Mouse (Mus musculus) stomach, postnatal 0 days (tissue): ENCODE results near the gene Wdfy1.

Source experiments
- CTCF ChIP-seq: IDR thresholded peaks from 2 replicates; pipeline ENCODE4 v1.5.1; 2016; ENCODE audit warnings: antibody characterized with exemption, low read depth, mild to moderate bottlenecking, moderate library complexity
- EP300 ChIP-seq: optimal IDR thresholded peaks from 2 replicates; pipeline ENCODE3; 2016; ENCODE audit warnings: antibody characterized with exemption

DNA sequence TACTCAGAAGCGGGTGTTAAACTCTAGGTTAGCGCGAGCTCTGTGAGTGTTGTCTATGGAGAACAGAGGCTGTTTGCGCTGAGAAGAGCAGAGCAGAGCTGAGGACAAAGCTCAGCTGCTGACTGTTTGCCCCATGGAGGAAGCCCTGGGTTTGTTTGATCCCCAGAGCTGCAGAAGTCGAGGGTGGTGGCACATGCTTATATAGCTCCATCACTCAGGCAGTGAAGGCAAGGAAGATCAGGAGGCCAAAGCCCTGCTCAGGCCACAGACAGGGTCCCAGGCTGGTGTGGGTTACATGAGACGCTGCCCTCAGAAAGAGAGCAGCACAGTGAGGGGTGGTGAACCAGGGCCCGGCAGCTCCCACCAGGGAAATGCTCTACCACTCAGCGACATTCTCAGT is 65.7 kb downstream of the Wdfy1 start:
- no peak for TF ChIP-seq CTCF
- TF ChIP-seq EP300 = no peak
